Mouse (Mus musculus): ENCODE results near the gene Ppa2.
A peak's percentile ranks its signal among the peaks of the same experiment; 100 is the strongest.

Ppa2 gene

GRCm38 (mm10) chr3:133331184-133331866, 21.4 kb downstream of the Ppa2 start:
- no peak for DNase-seq (ENCODE audit: low spot score in 2 of 2)

DNA sequence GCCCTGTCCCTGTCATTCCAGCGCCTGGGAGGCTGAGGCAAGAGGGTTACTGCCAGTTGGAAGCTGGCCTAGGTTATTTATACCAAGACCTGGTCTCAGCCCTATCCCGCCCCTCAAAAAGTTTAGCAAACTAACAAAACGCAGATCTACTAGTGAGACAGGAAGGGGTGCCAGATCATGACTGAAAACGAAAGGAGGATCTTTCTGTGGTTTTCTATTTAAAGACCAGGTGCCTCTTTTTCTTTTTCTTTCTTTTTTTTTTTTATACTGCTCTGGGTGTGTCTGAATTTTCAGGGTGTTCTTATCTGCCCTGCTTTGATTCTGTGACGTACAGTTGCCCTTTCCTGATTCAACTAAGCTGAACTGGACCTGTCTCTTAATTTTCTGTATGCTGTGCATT, 22.4 kb downstream of the Ppa2 start:
- no peak for DNase-seq (ENCODE audit: low spot score in 2 of 2)

- DNase-seq (ENCODE audit: low spot score in 2 of 2): no peak
Measured at GRCm38 (mm10) chr3:133333267-133334170, 23.6 kb downstream of the Ppa2 start.

GRCm38 (mm10) chr3:133334691-133335090, 24.8 kb downstream of the Ppa2 start:
- DNase-seq (ENCODE audit: low spot score in 2 of 2): no peak

GRCm38 (mm10) chr3:133335166-133335565, 25.3 kb downstream of the Ppa2 start:
- no peak for DNase-seq (ENCODE audit: low spot score in 2 of 2)

DNA sequence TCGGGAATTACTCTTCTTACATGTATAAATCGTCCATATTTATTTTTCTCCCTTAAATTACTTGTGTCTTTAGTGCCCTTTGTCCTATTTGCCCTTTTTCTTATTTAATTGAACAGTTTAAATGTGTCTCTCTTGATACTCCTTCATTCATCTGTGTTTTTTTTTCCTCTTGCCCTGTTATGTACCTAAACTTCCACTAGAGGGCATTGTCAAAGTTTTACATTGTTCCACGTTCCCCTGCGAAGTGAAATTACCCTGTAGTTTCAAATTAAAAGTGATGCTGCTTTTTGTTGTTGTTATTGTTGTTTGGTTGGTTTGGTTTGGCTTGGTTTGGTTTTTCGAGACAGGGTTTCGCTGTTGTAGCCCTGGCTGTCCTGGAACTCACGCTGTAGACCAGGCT, 26.5 kb downstream of the Ppa2 start:
- no peak for DNase-seq (ENCODE audit: low spot score in 2 of 2)

DNA sequence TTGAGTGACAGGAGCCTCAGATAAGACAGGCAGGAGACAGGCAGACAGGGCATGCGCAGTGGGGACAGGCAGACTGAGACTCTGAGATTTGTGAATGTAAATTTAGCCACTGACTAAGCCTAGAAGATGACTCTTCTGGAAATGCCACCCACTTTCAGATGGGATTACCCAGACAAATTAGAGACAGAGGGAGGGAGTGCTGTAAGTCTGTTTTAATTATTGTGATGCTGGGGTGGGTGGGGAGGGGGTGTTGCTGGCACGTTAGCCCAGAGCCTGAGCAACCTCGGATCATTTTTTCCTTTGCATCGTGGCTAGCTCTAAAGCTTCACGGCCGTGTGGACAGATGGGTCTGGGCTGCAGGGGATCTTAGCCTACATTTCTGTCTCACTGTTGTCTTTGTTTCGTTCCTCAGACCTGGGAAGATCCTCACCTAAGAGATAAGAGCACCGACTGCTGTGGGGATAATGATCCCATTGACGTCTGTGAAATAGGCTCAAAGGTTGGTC, 29.0 kb downstream of the Ppa2 start:
- DNase-seq (ENCODE audit: low spot score in 2 of 2): no peak

DNA sequence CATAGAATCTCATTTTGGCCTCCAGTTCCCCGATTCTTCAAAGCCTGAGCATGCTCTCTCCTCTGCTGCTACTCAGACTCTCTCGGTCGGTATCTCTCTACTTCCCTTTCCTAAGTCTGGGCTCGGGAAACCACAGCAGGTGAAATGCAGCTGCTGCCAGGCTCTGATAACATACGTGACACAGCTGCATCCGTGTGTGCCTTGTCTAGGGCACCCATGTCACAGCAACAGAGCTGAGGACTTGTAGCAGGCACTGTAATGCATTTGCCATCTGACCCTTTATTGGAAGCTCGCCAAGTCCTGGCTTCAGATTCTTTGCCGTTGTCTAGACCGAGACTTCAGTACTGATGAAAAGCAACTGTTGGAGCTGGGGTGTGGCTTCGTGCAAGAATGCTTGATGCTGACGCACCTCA, 29.5 kb downstream of the Ppa2 start:
- peak; percentile 42 to 68 for DNase-seq (ENCODE audit: low spot score in 2 of 2)

GRCm38 (mm10) chr3:133341106-133341505, 31.2 kb downstream of the Ppa2 start:
- no peak for DNase-seq (ENCODE audit: low spot score in 2 of 2)

GRCm38 (mm10) chr3:133347535-133347934, 37.6 kb downstream of the Ppa2 start:
- DNase-seq (ENCODE audit: low spot score in 2 of 2): no peak

DNA sequence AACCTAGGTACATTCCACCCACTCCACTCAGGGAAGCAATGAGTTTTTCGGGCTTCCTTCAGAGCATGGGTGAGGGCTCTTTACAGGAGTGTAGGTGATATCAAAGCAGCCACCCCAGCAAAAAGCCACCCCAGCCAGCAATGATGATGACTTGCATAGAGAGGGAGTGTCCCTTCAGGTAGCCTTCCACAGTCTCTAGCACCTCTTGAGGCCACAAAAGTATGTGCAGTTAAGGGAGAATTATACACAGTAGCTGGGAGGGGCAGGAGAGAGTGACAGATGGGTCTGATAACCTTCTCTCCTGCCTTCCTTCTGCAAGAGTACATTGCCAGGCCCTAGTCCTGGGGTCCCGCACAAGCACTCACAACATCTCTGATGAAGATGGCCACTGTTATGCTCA, 38.9 kb downstream of the Ppa2 start:
- DNase-seq (ENCODE audit: low spot score in 2 of 2): no peak

DNA sequence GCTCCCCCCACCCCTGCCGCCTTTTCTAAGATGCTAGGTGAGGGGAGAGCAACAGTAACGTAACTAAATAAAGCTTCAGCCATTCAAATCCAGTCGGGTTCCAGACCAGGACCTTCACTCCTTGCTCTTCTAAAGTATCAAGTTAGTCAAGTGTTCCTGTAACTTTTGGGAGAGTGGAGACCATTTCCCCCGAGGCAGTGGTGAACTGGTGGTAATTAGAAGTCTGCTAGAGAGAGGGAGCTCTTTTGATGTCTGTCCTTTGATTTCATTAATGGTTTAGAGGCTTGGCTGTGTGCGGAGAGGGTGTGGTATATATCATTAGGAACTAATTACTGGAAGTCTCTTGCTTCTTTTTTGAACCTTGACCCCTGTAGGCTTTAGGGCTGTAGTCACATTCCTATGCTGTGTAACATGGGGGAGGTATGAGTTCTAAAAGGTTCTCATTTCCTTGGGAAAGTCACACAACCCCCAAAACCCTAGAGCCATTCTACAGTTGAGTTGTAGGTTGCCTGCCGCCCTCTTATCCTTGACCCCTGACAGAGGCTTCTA, 47.6 kb downstream of the Ppa2 start:
- DNase-seq (ENCODE audit: low spot score in 2 of 2): no peak

- DNase-seq (ENCODE audit: low spot score in 2 of 2): no peak
Measured at GRCm38 (mm10) chr3:133357977-133358376, 48.1 kb downstream of the Ppa2 start.

GRCm38 (mm10) chr3:133361406-133361805, 51.5 kb downstream of the Ppa2 start:
- DNase-seq (ENCODE audit: low spot score in 2 of 2): no peak

DNA sequence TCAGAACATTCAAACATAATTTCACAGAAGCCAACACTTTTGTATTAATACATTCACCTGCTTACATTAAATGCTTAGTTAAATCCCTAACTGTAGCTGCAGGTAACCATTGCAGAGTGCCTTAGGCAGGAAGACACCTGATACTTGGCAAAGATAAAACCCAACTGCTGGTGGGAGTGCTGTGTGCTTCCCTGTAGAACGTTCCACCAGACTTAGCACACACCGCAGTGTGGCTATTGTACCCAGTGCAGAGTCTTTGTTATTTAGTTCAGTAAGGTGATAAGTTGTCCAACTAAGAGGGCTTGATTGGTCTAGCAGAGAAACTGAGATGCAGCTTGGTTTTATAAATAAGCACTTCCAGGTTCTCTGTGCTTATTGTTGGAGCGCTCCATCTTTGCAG, 54.2 kb downstream of the Ppa2 start:
- DNase-seq (ENCODE audit: low spot score in 2 of 2): no peak

- DNase-seq (ENCODE audit: low spot score in 2 of 2): no peak
Measured at GRCm38 (mm10) chr3:133366096-133366495, 56.2 kb downstream of the Ppa2 start.

DNA sequence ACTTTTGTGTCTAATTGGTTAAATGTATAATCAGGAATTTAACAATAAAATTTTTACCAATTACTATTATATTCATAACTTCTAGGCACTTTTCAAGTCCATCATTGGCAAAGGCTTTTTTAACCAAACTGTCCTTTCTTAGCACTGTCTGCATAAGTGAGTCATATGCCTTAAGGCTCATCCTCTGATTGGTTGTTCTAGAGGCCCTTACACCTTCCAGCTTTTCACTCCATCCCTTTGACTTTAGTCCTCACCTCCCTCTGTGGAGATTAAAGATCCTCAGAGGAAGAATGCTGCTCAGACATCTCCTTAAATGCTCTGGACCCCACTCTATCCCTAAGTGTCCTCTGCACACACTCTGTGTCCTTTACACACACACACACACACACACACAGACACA, 68.3 kb downstream of the Ppa2 start:
- no peak for DNase-seq (ENCODE audit: low spot score in 2 of 2)

DNA sequence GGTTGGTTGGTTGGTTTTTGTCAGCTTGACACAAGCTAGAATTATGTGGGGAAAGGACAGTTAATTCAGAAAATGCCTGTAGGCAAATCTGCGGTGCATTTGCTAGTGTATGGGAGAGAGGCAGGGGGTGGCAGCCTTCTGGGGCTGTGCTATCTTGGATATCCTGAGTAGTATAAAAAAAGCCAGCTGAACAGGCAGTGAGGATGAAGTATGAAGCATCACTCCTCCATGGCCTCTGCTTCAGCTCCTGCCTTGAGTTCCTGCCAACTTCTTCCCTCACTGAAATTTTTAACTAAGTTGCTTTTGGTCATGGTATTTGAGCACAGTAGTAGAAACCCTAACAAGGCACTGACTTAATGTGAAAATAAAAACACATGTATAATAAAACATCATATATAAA, 70.1 kb downstream of the Ppa2 start:
- DNase-seq (ENCODE audit: low spot score in 2 of 2): no peak

DNA sequence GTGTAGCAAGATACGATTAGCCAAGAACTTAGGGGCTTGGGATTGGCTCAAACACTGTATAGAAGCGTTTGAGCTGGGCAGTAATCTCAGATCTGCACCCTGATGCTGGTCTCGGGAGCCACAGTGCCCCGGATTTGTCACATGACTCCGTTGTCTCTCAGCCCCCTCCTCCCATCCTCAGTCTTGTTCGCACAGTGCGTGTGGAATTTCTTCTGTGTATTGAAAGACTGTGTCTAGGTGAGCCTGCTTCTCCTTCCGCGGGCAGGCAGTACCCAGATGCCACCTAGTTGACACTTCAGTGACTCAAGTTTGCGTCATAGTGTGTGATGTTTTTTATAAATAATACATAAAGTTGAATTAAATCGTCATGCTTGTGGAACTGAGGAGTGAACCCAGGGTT, 71.6 kb downstream of the Ppa2 start:
- DNase-seq (ENCODE audit: low spot score in 2 of 2): no peak

DNA sequence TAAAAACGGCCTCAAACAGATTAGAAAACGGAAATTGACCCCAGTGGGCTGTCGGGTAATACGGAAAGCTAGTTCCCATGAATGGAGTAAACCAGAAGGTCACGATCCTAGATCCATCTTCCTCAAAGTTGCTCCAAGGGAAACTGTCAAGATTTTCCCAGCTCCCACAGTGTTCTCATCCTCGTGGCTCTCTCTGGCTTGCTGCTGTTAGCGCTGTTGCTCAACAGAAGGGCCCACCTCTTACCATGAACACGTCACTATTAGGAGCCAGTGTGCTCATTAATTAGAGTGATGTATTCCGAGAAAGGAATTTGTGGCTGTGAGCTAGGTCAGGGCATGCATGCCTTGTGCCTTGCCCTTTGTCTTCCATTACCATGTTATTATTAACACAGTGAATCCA, 72.2 kb downstream of the Ppa2 start:
- no peak for DNase-seq (ENCODE audit: low spot score in 2 of 2)

- DNase-seq (ENCODE audit: low spot score in 2 of 2): no peak
Measured at GRCm38 (mm10) chr3:133384164-133384708, 74.3 kb downstream of the Ppa2 start.

DNA sequence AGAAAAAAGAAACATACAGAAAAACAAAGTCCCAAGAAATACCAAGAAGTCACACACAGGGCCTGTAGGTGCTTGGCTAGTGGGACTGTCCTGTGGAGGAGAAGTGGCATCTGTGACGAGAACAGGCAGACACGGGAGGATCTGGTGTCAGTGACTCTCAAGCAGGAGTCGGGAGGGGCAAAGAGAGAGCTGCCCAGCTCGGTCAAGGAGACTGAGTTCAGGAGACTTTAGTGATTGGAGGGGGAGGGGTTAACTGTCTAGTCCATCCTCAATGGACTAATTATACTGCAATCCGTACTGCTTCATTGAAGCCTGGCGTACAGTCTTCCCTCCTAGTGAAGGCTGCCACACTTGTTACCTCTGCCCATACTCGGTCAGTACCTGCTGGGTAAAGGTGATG, 77.4 kb downstream of the Ppa2 start:
- no peak for DNase-seq (ENCODE audit: low spot score in 2 of 2)
